Mouse (Mus musculus) mesoderm, embryonic 11.5 days (tissue): ENCODE data around the gene Mc1r.
A peak's percentile ranks its signal among the peaks of the same experiment; 100 is the strongest.

Source experiments
- DNase-seq: peaks from one replicate; pipeline ENCODE4 v3.0.0-alpha.2; 2012; ENCODE audit warnings: low read depth, low spot score

Gene Mc1r

GRCm38 (mm10) chr8:123406786-123407185 lies at the start of gene Mc1r:
Gene Mc1r, plus strand, starts transcription at chr8:123407107.
- peak; percentile 81 for DNase-seq

GRCm38 (mm10) chr8:123361082-123361739 lies 45.7 kb upstream of the Mc1r start:
- DNase-seq, result peak; percentile 85

- peak; percentile 98 for DNase-seq
Measured at GRCm38 (mm10) chr8:123373403-123374238, 33.3 kb upstream of the Mc1r start, which contains the start of gene Tcf25. Gene Tcf25, plus strand, starts transcription at chr8:123373753.

GRCm38 (mm10) chr8:123374239-123374578 lies 32.7 kb upstream of the Mc1r start:
- peak; percentile 96 for DNase-seq

GRCm38 (mm10) chr8:123375701-123376100 lies 31.2 kb upstream of the Mc1r start:
- no peak for DNase-seq

GRCm38 (mm10) chr8:123376106-123376505 lies 30.8 kb upstream of the Mc1r start:
- no peak for DNase-seq

GRCm38 (mm10) chr8:123381711-123382110 lies 25.2 kb upstream of the Mc1r start:
- DNase-seq, result no peak

GRCm38 (mm10) chr8:123382516-123382915 lies 24.4 kb upstream of the Mc1r start:
- DNase-seq, result no peak

GRCm38 (mm10) chr8:123384883-123385540 lies 21.9 kb upstream of the Mc1r start:
- peak; percentile 25 for DNase-seq

GRCm38 (mm10) chr8:123387041-123387440 lies 19.9 kb upstream of the Mc1r start:
- DNase-seq, result no peak

- DNase-seq, result no peak
Measured at GRCm38 (mm10) chr8:123387801-123388200, 19.1 kb upstream of the Mc1r start.

GRCm38 (mm10) chr8:123389026-123389425 lies 17.9 kb upstream of the Mc1r start:
- no peak for DNase-seq

- no peak for DNase-seq
Measured at GRCm38 (mm10) chr8:123398308-123398707, 8.6 kb upstream of the Mc1r start.

GRCm38 (mm10) chr8:123401936-123402335 lies 5.0 kb upstream of the Mc1r start:
- no peak for DNase-seq

- DNase-seq, result no peak
Measured at GRCm38 (mm10) chr8:123402730-123403326, 4.1 kb upstream of the Mc1r start.

GRCm38 (mm10) chr8:123404521-123404920 lies 2.4 kb upstream of the Mc1r start:
- DNase-seq, result no peak

GRCm38 (mm10) chr8:123407612-123408011 lies 705 bp downstream of the Mc1r start:
- DNase-seq, result no peak

- no peak for DNase-seq
Measured at GRCm38 (mm10) chr8:123408586-123409544, 2.0 kb downstream of the Mc1r start.

GRCm38 (mm10) chr8:123410049-123410587 lies 3.2 kb downstream of the Mc1r start:
- DNase-seq, result peak; percentile 70

- DNase-seq, result no peak
Measured at GRCm38 (mm10) chr8:123410788-123411187, 3.9 kb downstream of the Mc1r start.

GRCm38 (mm10) chr8:123411246-123411645 lies 4.3 kb downstream of the Mc1r start, which contains the start of gene Tubb3:
Gene Tubb3, plus strand, starts transcription at chr8:123411424.
- peak; percentile 90 for DNase-seq
